Mouse (Mus musculus) C2C12 (cell line): Measurements from ENCODE around the gene Scaf1. TPM values are rescaled to one million over a fixed set of nuclear protein-coding genes. Genes with fewer than 3 reads are reported as not detected.

Experiments used
- H3K27me3 ChIP-seq: one replicate; pipeline ENCODE4 v1.6.1; 2011; ENCODE audit not compliant: control insufficient read depth, insufficient read depth, insufficient read length
- H3K36me3 ChIP-seq: one replicate; pipeline ENCODE4 v1.6.1; 2011; ENCODE audit not compliant: control insufficient read depth, insufficient read depth
- H3K4me3 ChIP-seq: one replicate; pipeline ENCODE4 v1.5.1; 2011; ENCODE audit warnings: mild to moderate bottlenecking, control low read depth; ENCODE audit not compliant: poor library complexity, insufficient read depth, severe bottlenecking
- H3K79me2 ChIP-seq: one replicate; pipeline ENCODE4 v1.6.1; 2011; ENCODE audit not compliant: control insufficient read depth, insufficient read depth
- H3K79me3 ChIP-seq: one replicate; pipeline ENCODE4 v1.6.1; 2011; ENCODE audit warnings: low read depth, control low read depth
- H3ac ChIP-seq: one replicate; pipeline ENCODE3; 2011; ENCODE audit warnings: low read depth; ENCODE audit not compliant: control insufficient read depth, insufficient read length
- CEBPB ChIP-seq: IDR thresholded peaks from one replicate; pipeline ENCODE4 v1.6.1; 2011; ENCODE audit warnings: low read depth, mild to moderate bottlenecking, control low read depth, moderate library complexity
- CTCF ChIP-seq: IDR thresholded peaks from one replicate; pipeline ENCODE4 v1.5.1; 2011; ENCODE audit not compliant: control insufficient read depth, insufficient read depth, insufficient read length
- FOSL1 ChIP-seq: IDR thresholded peaks from one replicate; pipeline ENCODE4 v1.8.0; 2011; ENCODE audit warnings: mild to moderate bottlenecking, low read length; ENCODE audit not compliant: poor library complexity, insufficient read depth, severe bottlenecking
- MAX ChIP-seq: IDR thresholded peaks from one replicate; pipeline ENCODE4 v1.6.1; 2011; ENCODE audit warnings: mild to moderate bottlenecking, control low read depth
- MYOD1 ChIP-seq: IDR thresholded peaks from one replicate; pipeline ENCODE4 v1.6.1; 2011; ENCODE audit warnings: low read depth; ENCODE audit not compliant: control insufficient read depth, insufficient read length
- MYOG ChIP-seq: IDR thresholded peaks from one replicate; pipeline ENCODE4 v1.6.1; 2011; ENCODE audit not compliant: control insufficient read depth, insufficient read length; ENCODE audit errors: extremely low read depth
- USF1 ChIP-seq: IDR thresholded peaks from one replicate; pipeline ENCODE4 v1.6.1; 2011; ENCODE audit warnings: low read depth, mild to moderate bottlenecking, control low read depth, moderate library complexity
- polyA plus RNA-seq: library from polyadenylated mRNA; unstranded; fragments of >200 nt; fragmentation: generic; extraction: Trizol; gene quantifications from one replicate; pipeline ENCODE4 v1.2.1, GENCODE M21; 2012; ENCODE audit warnings: missing spikeins

Scaf1 gene
- polyA plus RNA-seq, 1 experiment, result 58.4 TPM

DNA sequence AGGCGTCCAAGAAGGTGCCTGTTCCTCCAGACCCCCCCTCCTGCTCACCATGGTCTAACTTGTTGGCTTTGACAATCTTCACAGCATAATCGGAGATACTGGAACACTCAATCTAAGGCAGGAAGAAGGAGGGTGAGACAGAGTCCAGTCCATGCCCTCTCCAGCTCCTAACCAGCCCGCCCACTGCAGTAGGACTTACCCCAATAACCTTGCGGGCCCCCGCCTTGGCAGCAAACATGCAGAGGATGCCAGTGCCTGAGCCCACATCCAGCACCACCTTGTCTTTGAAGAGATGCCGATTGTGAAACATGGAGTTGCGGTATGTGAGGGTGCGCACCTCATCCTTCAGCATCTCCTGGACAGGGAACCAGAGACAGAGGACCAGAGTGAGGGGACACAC is 34.6 kb downstream of the Scaf1 start:
- TF ChIP-seq USF1 (no peak), MYOD1 (no peak), CEBPB (no peak), MAX (no peak), MYOG (no peak), CTCF (no peak), FOSL1 (no peak)
- peaks cover 66% of the 10 kb centered on the region for H3K79me2 ChIP-seq
- peaks cover 65% of the 10 kb centered on the region for H3K36me3 ChIP-seq
- H3K79me3 ChIP-seq, result peaks cover 39% of the 10 kb centered on the region
- no peak overlapping the region for H3K4me3 ChIP-seq
- no peak overlapping the region for H3ac ChIP-seq
- H3K27me3 ChIP-seq, result no peaks in the 10 kb centered on the region

DNA sequence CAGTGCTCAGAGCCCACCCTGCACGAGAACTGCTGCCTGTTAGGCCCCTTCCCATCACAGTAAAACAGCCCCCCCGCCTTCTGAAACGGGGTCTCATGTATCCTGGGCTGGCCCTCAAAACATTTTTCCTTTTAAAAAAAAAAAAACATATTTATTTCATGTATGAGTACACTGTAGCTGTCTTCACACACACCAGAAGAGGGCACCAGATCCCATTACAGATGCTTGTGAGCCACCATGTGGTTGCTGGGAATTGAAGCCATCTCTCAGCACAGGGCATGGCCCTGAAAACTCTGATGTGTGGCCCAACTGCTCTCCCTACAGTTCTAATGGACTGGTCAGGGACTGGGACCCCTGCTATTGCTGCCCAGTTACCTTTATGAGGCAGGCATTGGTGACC is 37.9 kb downstream of the Scaf1 start:
- no peak overlapping the region for H3ac ChIP-seq
- no peak overlapping the region for H3K4me3 ChIP-seq
- peaks cover 37% of the 10 kb centered on the region for H3K79me2 ChIP-seq
- TF ChIP-seq USF1, result no peak
- no peak for TF ChIP-seq CEBPB
- no peak for TF ChIP-seq MYOD1
- TF ChIP-seq MAX, result no peak
- no peak for TF ChIP-seq FOSL1
- no peak for TF ChIP-seq MYOG
- TF ChIP-seq CTCF, result no peak
- peaks cover 14% of the 10 kb centered on the region for H3K79me3 ChIP-seq
- peaks cover 72% of the 10 kb centered on the region for H3K36me3 ChIP-seq
- no peaks in the 10 kb centered on the region for H3K27me3 ChIP-seq

DNA sequence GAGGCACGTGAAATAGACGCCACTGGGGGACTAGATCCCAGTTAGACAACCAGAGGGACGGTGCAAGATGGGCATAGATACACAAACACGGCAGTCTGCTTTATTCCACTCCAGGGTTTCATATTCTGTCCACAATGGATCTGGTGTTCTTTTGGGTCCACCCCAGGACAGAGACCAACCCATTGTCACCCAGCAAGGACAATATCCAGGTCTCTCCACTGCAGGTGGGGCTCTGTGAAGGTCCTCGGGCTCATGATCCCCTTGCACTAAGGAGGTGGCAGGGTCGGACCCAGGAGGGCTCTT is 41.1 kb downstream of the Scaf1 start:
- Histone ChIP-seq H3ac (no peak overlapping the region), H3K4me3 (no peak overlapping the region), H3K79me2 (peaks cover 5% of the 10 kb centered on the region), H3K27me3 (no peaks in the 10 kb centered on the region), H3K79me3 (no peaks in the 10 kb centered on the region), H3K36me3 (peaks cover 44% of the 10 kb centered on the region)
- TF ChIP-seq CTCF, result no peak
- no peak for TF ChIP-seq MAX

DNA sequence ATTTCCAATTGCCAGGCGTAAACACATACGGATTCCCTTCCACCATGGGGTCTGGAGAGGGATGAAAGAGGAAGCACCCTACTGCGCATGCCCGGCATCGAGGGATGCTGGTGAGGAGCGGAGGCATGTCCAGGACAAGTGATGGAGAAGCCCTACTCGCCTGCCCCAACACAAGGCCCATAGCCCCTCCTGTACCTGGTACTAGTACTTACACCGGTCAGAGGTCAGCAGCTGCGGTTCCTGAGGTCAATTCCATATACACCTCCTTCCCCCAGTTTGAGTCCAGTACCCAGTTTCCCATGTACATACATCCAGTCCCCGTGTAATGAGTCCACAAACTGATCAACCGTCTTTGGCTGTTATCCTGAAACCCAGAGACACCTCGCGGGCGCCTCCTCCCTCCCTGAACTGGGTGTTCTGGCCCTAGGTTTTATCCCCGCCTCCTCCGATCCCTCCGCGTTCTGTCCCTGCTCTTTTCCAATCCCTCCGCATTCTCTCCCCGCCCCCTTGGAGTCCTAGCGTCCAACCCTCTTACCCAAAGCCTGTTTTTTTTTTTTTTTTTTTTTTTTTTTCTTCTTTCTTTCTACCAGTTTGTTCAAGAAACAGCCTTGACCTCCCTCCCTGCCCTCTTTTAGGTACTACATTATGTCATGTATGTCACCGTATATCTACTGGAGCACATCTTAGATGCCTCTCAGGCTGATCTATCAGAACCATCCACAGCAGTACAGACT is 41.6 kb downstream of the Scaf1 start, which contains the start of gene Cpt1c:
Gene Cpt1c, minus strand, starts transcription at position 469 of the 734 bp plus-strand sequence.
- Histone ChIP-seq H3K27me3 (no peaks in the 10 kb centered on the region), H3K4me3 (no peak within 1 kb of the TSS), H3K79me2 (peaks cover under 1% of the 10 kb centered on the region), H3K79me3 (no peaks in the 10 kb centered on the region), H3ac (peak within 1 kb of the TSS; percentile 42), H3K36me3 (peaks cover 39% of the 10 kb centered on the region)
- TF ChIP-seq FOSL1, result no peak
- no peak for TF ChIP-seq CEBPB
- no peak for TF ChIP-seq MYOD1
- no peak for TF ChIP-seq MAX
- no peak for TF ChIP-seq CTCF
- TF ChIP-seq MYOG, result no peak
- no peak for TF ChIP-seq USF1

DNA sequence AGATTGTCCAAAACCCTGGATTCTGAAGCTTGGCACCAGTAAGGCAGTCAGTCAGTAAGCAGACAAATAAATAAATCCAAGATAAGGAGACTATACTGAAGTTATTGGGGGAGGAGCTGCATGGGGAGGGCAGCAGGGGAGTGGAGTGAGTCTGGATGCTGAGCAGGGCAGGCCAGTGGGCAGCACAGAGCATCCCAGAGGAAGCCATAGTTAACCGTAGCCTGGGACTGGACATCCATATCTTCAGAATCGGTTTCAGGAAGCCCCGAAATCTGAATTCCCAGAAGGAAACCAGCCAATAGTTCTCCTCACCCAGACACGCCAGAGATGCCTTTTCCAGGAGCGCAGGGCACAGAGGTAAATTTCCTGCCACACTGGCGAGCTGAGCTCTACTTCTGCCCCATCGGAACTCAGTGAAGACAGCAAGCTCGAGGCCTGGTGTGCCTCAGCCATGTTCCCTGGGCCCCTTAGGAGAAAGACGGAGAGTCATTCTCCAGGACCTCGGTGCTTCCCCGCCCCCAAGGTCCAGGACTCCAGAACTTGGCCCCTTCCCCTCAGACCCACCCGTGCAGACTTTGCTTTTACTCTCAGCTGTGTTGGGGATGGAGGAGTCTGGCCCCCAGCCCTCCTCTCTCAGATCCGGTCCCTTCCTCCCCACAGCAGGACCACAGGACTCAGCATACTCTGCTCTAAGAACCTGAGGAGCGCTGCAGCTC is 42.6 kb downstream of the Scaf1 start:
- no peak for TF ChIP-seq CTCF
- no peak for TF ChIP-seq MYOD1
- no peak for TF ChIP-seq FOSL1
- no peak for TF ChIP-seq USF1
- TF ChIP-seq CEBPB, result no peak
- TF ChIP-seq MYOG, result no peak
- TF ChIP-seq MAX, result no peak
- Histone ChIP-seq H3K27me3 (no peaks in the 10 kb centered on the region), H3K4me3 (no peak overlapping the region), H3K79me3 (no peaks in the 10 kb centered on the region), H3K36me3 (peaks cover 29% of the 10 kb centered on the region), H3K79me2 (no peaks in the 10 kb centered on the region), H3ac (no peak overlapping the region)

DNA sequence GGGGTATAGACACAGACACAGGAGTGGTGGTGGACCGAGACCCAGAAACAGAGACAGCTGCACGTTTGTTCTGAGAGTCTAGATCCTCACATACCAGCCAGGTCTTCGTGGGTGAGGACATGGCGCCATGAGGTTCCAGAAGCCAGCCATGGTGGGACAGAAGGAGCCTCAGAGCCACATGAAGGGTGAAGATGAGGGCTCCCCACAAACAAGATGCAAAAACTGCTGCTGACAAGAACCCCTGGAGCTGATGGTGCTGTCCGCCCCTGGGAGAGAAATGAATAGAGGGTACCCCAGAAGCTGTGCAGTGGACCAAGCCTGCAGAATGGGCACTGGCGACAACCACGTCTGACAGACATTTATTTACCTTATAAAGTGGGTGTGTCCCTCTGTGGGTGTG is 45.0 kb downstream of the Scaf1 start:
- no peaks in the 10 kb centered on the region for H3K79me3 ChIP-seq
- H3K79me2 ChIP-seq, result no peaks in the 10 kb centered on the region
- no peak overlapping the region for H3K4me3 ChIP-seq

More for the DNA sequence above, 45.0 kb downstream of the Scaf1 start:
- Histone ChIP-seq H3ac (no peak overlapping the region), H3K27me3 (no peaks in the 10 kb centered on the region), H3K36me3 (peaks cover 11% of the 10 kb centered on the region)
- no peak for TF ChIP-seq MYOD1
